Mouse (Mus musculus) embryonic facial prominence, embryonic 15.5 days (tissue): ENCODE data around the gene Pnmal2. TPM values are rescaled to one million over a fixed set of nuclear protein-coding genes. Genes with fewer than 3 reads are reported as not detected.

Source experiments
- ATAC-seq: fragments of 200-750 bp; cut with Nextera tagmentation; 2 replicates; pipeline ENCODE4 v1.8.0; 2017; ENCODE audit warnings: low read depth, moderate TSS enrichment; ENCODE audit not compliant: insufficient number of reproducible peaks, low FRiP score, low TSS enrichment
- H3K27ac ChIP-seq: fragments of 300-500 bp; sonication (generic); replicated peaks from 2 replicates; pipeline ENCODE4 v1.5.1; 2015; ENCODE audit warnings: mild to moderate bottlenecking, inconsistent platforms
- H3K27me3 ChIP-seq: fragments of 300-500 bp; sonication (generic); 2 replicates; pipeline ENCODE4 v1.6.1; 2015; ENCODE audit warnings: inconsistent platforms
- H3K36me3 ChIP-seq: fragments of 300-500 bp; sonication (generic); 2 replicates; pipeline ENCODE4 v1.6.1; 2015; ENCODE audit warnings: mild to moderate bottlenecking, inconsistent platforms
- H3K4me1 ChIP-seq: fragments of 300-500 bp; sonication (generic); 2 replicates; pipeline ENCODE4 v1.6.1; 2015; ENCODE audit warnings: inconsistent platforms
- H3K4me2 ChIP-seq: fragments of 300-500 bp; sonication (generic); replicated peaks from 2 replicates; pipeline ENCODE4 v1.6.1; 2015; ENCODE audit warnings: mild to moderate bottlenecking, inconsistent platforms
- H3K4me3 ChIP-seq: fragments of 300-500 bp; sonication (generic); replicated peaks from 2 replicates; pipeline ENCODE4 v1.5.1; 2015; ENCODE audit warnings: mild to moderate bottlenecking, inconsistent platforms
- H3K9ac ChIP-seq: fragments of 300-500 bp; sonication (generic); 2 replicates; pipeline ENCODE4 v1.6.1; 2015; ENCODE audit warnings: inconsistent platforms
- H3K9me3 ChIP-seq: fragments of 300-500 bp; sonication (generic); replicated peaks from 2 replicates; pipeline ENCODE4 v1.6.1; 2016; ENCODE audit warnings: inconsistent platforms
- WGBS: fragments of 180-500 bp; shearing (Covaris S2); methylation state at CpG from one replicate; pipeline ENCODE4 v1.1.7; 2015; 5-methylcytosine and 5-hydroxymethylcytosine counted together
- polyA plus RNA-seq: library from polyadenylated mRNA; unstranded; fragments of >200 nt; fragmentation: Nextera tagmentation; extraction: Ambion mirVana; gene quantifications from 2 replicates; pipeline ENCODE4 v1.2.1, GENCODE M21; 2015

Pnmal2 gene
- polyA plus RNA-seq = 22.4 and 26.0 TPM in 2 replicates

DNA sequence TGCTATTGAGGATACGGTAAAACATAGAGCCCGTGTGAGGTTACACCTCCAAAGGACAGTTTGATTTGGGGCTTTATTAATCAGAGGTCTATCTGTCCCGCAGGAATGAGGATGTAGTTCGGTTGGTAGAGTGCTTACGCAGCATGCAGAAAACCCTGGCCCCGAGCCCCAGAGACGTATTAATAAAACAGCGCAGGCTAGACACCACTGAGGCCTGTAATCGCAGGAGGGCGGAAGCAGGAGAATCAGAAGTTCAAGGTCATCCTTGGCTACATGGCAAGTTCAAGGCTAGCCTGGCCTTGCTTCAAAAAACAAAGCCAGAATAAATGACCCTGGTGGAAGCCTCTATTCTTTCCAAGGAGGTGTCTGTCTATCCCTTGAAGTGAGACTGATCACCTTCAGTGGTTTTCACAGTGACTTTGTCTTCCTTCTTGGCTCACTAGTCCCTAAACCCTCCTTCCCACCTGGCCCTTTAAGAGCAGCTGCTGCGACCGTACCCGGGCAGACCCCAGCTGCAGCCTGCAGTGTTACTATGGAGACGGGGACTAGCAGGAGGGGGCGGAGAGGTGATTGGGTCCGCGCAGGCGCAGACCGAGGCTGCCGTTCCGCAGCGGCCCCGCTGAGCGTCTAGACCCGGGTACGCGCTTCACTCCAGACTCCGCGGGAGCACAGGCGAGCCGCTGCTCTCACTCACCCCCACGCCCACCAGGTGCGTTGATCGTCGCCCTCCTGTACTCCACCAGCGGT lies at the start of gene Pnmal2:
Gene Pnmal2, plus strand, starts transcription at position 622 of the 747 bp plus-strand sequence.
- Histone ChIP-seq H3K9me3 (no peaks in the 10 kb centered on the region), H3K27ac (peak within 1 kb of the TSS; percentile 65; the same call in 1 of the 2 replicates), H3K4me2 (peak within 1 kb of the TSS; percentile 81), H3K4me3 (peak within 1 kb of the TSS; percentile 57), H3K4me1 (peaks cover 62% of the 10 kb centered on the region), H3K9ac (peak within 1 kb of the TSS; percentile 69), H3K27me3 (peaks cover 42% of the 10 kb centered on the region), H3K36me3 (no peaks in the 10 kb centered on the region)
- 16% methylated on average over 36 of the region's 36 CpGs for WGBS
- ATAC-seq = peak; percentile 87

DNA sequence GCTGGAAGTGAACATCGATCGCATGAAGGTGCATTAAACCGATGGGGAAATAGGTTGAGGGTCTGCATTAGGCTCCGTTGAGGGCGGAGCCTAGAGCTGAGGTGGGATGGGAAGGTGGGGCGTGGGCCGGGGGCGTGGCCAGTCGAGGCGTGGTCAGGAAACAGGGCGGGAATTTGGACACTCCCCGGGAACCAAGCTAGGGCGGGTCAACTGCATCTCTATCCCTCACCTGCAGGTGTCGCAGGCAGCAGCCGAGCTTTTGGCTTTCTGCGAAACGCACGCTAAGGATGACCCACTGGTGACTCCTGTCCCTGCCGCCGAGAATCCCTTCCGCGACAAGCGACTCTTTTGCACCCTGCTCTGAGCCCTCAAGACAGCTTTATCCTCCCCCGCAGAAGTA lies 49.5 kb upstream of the Pnmal2 start:
- Histone ChIP-seq H3K4me1 (peaks cover 64% of the 10 kb centered on the region), H3K4me3 (peak overlapping the region; percentile 20), H3K27ac (no peak overlapping the region), H3K36me3 (no peaks in the 10 kb centered on the region), H3K9me3 (no peaks in the 10 kb centered on the region), H3K4me2 (peak overlapping the region; percentile 40), H3K27me3 (peaks cover 8% of the 10 kb centered on the region), H3K9ac (no peak overlapping the region)
- ATAC-seq = no peak
- WGBS = under 1% methylated on average over 24 of the region's 24 CpGs

DNA sequence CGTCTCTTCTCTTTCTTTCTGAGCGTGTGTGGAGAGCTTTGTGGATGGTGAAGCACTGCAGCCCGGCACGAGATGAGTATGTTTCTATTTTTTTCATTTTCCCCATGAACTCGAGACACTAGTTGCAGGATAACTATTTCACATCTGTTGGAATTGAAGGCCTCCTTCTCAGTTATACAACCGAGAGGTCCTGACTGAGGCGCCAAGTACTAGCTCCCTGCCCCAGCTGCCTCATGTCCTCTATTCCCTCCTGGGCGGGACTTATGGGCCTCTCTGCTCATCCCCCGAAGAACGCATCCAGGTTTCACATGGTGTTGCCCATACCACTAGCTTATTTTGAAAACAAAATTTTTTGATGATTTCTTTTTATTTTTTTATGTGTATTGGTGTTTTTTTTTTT lies 49.0 kb upstream of the Pnmal2 start:
- no peak overlapping the region for H3K27ac ChIP-seq

DNA sequence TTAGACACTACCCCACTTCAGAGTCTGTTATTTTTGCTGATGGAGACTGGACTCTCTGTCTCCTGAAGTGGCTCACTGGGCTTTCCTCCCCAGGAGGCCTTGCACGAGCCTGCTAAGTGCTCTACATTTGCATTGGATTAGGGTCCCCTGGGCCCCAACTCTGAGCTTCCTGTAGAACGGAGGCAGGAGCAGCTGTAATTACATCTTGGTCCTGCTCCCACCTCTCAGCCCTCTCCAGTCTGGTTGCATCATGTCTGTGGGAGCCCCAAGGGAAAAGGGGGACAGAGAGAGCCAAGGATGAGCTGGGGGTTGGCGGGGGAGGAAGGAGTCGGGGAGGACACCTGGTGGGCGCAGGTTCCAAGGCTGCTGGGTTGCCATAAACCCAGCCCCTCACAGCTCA lies 44.0 kb upstream of the Pnmal2 start:
- H3K9ac ChIP-seq = no peak overlapping the region
- H3K4me2 ChIP-seq = no peak overlapping the region
- peaks cover 30% of the 10 kb centered on the region for H3K4me1 ChIP-seq
- no peaks in the 10 kb centered on the region for H3K36me3 ChIP-seq
- 24% methylated on average over 5 of the region's 5 CpGs for WGBS
- no peak overlapping the region for H3K4me3 ChIP-seq
- H3K9me3 ChIP-seq = no peaks in the 10 kb centered on the region
- no peak overlapping the region for H3K27ac ChIP-seq
- no peaks in the 10 kb centered on the region for H3K27me3 ChIP-seq
- ATAC-seq = peak; percentile 49; the same call in 1 of the 2 replicates

More for the DNA sequence above, 49.0 kb upstream of the Pnmal2 start:
- Histone ChIP-seq H3K9ac (no peak overlapping the region), H3K27me3 (peaks cover 8% of the 10 kb centered on the region), H3K4me1 (peaks cover 64% of the 10 kb centered on the region), H3K4me3 (peak overlapping the region; percentile 20), H3K9me3 (no peaks in the 10 kb centered on the region), H3K4me2 (peak overlapping the region; percentile 40), H3K36me3 (no peaks in the 10 kb centered on the region)
- no peak for ATAC-seq
- WGBS = 32% methylated on average over 10 of the region's 10 CpGs

DNA sequence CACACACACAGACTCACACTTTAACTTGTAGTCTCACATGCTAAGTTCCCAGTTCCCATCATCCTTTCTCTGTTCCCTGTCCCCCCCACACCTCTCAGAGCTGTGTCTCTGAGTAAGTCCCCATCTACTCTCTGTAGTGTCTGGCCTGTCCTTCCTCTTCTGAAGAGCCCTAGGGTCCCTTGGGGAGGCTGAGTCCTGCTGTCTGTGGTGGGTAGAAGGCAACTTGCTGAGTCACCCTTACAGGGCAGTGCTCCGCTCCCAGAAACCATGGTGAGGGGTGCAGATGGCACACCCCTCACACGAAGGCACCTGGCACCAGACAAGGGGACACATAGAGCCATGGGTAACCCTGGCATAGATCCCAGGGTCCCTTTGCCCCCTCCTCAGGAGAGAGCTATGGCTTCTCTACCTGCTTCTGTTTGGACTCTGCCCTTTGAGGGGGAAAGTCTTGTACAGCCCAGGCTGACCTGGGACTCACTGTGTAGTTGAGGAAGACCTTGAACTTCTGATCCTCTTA lies 41.0 kb upstream of the Pnmal2 start:
- no peak overlapping the region for H3K4me3 ChIP-seq
- 81% methylated on average over 2 of the region's 2 CpGs for WGBS
- H3K27ac ChIP-seq = no peak overlapping the region
- no peak overlapping the region for H3K9ac ChIP-seq
- H3K4me2 ChIP-seq = no peak overlapping the region
- H3K36me3 ChIP-seq = no peaks in the 10 kb centered on the region
- H3K9me3 ChIP-seq = no peaks in the 10 kb centered on the region
- H3K4me1 ChIP-seq = peaks cover 51% of the 10 kb centered on the region
- H3K27me3 ChIP-seq = no peaks in the 10 kb centered on the region
- ATAC-seq = no peak

DNA sequence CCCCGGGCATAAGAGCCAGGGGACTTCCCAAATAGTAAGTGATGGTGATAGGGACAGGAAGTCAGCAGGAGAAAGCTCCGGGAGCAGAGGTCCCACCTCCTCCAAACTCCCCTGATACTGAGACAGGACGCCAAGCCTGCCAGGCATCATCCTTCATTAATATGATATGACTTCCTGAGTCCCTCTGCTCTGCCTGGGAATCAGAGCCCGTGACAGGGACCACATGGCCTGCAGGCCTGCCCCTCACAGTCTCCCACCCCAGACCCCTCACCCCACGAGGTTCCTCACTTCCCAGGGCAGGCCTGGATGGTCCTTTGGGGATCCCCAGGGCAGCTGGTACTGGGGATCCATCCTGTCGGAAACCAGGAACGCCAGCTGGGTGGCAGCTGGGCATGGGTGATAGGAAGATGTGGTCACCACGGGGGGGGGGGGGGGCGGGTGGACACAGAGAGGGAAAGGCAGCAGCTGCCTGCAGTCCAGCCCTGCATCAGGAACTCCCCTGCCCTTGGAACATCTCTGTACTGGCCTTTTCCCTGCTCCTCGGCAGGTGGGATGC lies 40.3 kb upstream of the Pnmal2 start:
- Histone ChIP-seq H3K4me3 (no peak overlapping the region), H3K4me1 (peaks cover 55% of the 10 kb centered on the region), H3K9me3 (no peaks in the 10 kb centered on the region), H3K27me3 (no peaks in the 10 kb centered on the region), H3K4me2 (no peak overlapping the region), H3K27ac (no peak overlapping the region), H3K36me3 (no peaks in the 10 kb centered on the region), H3K9ac (no peak overlapping the region)
- ATAC-seq = no peak
- WGBS = 46% methylated on average over 8 of the region's 10 CpGs

DNA sequence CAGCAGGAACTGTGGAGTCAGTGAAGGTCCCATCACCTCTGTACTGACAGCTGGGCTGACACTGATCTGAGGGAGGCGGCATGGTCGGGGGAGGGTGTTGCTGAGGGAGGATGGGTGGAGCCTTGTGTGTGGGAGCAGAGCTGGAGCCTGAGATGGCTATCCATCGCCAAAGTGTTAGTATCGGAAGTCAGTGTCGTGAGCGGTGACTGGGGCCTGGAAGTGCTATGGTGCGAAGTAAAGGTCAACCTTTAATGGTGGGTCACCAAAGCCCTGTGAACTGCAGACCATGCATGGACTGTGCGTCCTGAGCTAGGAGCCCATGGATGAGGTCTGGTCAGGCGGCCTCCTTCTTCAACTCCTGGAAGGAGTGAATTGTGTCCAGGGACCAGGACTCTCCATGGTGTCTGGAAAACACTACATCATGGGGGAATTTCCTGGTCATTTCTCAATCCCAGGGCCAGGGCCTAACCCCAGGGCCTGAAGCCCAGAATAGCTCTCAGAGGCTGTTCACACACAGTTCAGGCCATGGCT lies 38.9 kb upstream of the Pnmal2 start:
- no peaks in the 10 kb centered on the region for H3K27me3 ChIP-seq
- no peak for ATAC-seq
- no peak overlapping the region for H3K4me3 ChIP-seq
- no peak overlapping the region for H3K9ac ChIP-seq
- 54% methylated on average over 9 of the region's 9 CpGs for WGBS
- H3K27ac ChIP-seq = 0 out of 2 replicates have a peak overlapping the region, but pooled peaks have one; percentile 5
- H3K36me3 ChIP-seq = no peaks in the 10 kb centered on the region
- peaks cover 42% of the 10 kb centered on the region for H3K4me1 ChIP-seq
- no peak overlapping the region for H3K4me2 ChIP-seq
- no peaks in the 10 kb centered on the region for H3K9me3 ChIP-seq

DNA sequence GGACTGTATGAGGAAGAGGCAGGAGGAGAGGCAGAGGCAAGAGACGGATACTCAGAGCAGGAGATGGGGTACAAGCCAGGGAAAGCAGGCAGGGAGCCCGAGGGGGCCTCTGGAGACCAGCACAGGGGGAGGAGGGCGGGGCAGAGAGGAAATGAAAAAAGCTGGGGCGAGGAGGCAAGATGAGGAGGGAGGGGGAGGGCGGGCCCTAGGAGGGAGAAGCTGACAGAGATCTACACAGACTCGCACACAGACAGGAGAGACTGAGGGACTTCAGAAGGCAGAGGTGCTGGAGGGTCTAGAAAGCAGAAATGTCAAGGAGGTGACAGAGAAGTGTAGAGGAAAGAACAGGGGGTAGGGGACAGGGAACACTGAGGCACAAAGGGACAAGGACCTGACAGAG lies 38.2 kb upstream of the Pnmal2 start, which contains the start of gene Ptgir:
Gene Ptgir, plus strand, starts transcription at position 210 of the 400 bp plus-strand sequence.
- 0 out of 2 replicates have a peak within 1 kb of the TSS, but pooled peaks have one; percentile 5 for H3K27ac ChIP-seq
- H3K4me1 ChIP-seq = peaks cover 39% of the 10 kb centered on the region

DNA sequence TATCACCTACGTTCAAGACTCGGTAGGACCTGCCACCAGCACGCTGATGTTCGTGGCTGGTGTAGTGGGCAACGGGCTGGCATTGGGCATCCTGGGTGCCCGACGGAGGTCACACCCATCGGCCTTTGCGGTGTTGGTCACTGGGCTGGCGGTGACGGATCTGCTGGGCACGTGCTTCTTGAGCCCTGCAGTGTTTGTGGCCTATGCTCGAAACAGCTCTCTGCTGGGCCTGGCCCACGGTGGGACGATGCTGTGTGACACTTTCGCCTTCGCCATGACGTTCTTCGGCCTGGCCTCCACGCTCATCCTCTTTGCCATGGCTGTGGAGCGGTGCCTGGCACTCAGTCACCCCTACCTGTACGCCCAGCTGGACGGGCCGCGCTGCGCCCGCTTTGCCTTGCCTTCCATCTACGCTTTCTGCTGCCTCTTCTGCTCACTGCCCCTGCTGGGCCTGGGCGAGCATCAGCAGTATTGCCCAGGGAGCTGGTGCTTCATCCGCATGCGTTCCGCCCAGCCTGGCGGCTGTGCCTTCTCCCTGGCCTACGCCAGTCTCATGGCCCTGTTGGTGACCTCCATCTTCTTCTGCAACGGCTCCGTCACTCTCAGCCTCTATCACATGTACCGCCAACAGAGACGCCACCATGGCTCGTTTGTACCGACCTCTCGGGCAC lies 37.5 kb upstream of the Pnmal2 start:
- no peaks in the 10 kb centered on the region for H3K27me3 ChIP-seq
- no peak overlapping the region for H3K4me2 ChIP-seq
- H3K27ac ChIP-seq = no peak overlapping the region
- peaks cover 35% of the 10 kb centered on the region for H3K4me1 ChIP-seq
- H3K9me3 ChIP-seq = no peaks in the 10 kb centered on the region
- H3K4me3 ChIP-seq = no peak overlapping the region
- no peak overlapping the region for H3K9ac ChIP-seq
- no peaks in the 10 kb centered on the region for H3K36me3 ChIP-seq
- ATAC-seq = no peak
- WGBS = 92% methylated on average over 41 of the region's 41 CpGs

More for the DNA sequence above, 38.2 kb upstream of the Pnmal2 start, which contains the start of gene Ptgir:
- H3K4me3 ChIP-seq = no peak within 1 kb of the TSS
- no peaks in the 10 kb centered on the region for H3K27me3 ChIP-seq
- 11% methylated on average over 5 of the region's 6 CpGs for WGBS
- H3K36me3 ChIP-seq = no peaks in the 10 kb centered on the region
- H3K4me2 ChIP-seq = no peak within 1 kb of the TSS
- H3K9me3 ChIP-seq = no peaks in the 10 kb centered on the region
- no peak within 1 kb of the TSS for H3K9ac ChIP-seq
- peak; percentile 39; the same call in 1 of the 2 replicates for ATAC-seq

DNA sequence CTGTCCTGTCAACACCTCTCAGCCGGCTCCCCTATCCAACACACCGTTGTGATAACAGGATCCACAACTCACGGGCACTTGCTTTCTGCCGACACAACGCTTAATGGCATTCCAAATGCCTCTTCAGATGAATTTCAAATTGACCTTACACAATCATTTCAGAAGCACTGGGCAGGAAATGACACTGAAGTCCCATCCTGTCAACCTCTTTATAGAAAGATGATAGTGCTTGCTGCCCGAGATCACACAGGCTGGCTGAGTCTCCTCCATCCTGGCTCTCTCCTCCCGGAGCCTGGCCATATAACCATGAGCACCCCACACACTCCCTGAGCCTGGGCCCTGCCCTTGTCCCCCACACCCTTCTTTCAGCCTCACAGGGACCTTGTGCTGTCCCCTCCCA lies 36.6 kb upstream of the Pnmal2 start:
- Histone ChIP-seq H3K4me1 (peaks cover 38% of the 10 kb centered on the region), H3K36me3 (no peaks in the 10 kb centered on the region), H3K9me3 (no peaks in the 10 kb centered on the region), H3K4me2 (0 out of 2 replicates have a peak overlapping the region, but pooled peaks have one; percentile 2), H3K27me3 (no peaks in the 10 kb centered on the region), H3K9ac (no peak overlapping the region), H3K27ac (no peak overlapping the region), H3K4me3 (no peak overlapping the region)
- 70% methylated on average over 7 of the region's 7 CpGs for WGBS
- no peak for ATAC-seq

DNA sequence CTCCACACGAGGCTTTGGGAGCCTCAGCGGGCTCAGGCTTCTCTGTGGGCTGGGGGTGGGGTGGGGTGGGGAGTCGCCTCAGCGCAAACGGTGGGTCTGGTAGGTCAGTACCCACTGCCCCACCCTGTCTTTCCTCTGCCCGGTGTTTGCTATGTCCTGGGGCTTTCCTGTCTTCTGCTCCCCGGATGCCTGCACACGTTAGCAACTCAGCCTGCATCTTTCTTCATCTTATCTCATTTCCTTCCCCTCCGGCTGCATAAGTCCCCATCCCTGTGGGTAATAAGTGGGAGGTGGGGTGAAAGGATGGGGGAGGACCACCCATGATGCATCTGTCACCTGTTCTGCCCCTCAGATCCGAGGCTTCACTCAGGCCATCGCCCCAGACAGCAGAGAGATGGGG lies 36.1 kb upstream of the Pnmal2 start:
- Histone ChIP-seq H3K4me2 (0 out of 2 replicates have a peak overlapping the region, but pooled peaks have one; percentile 2), H3K9ac (no peak overlapping the region), H3K27me3 (no peaks in the 10 kb centered on the region), H3K9me3 (no peaks in the 10 kb centered on the region), H3K4me1 (peaks cover 38% of the 10 kb centered on the region), H3K4me3 (no peak overlapping the region), H3K27ac (no peak overlapping the region), H3K36me3 (no peaks in the 10 kb centered on the region)
- no peak for ATAC-seq
- WGBS = 28% methylated on average over 11 of the region's 11 CpGs
